Mouse (Mus musculus): Measurements from ENCODE around the gene Plekhg3. TPM values are rescaled to one million over a fixed set of nuclear protein-coding genes. Genes with fewer than 3 reads are reported as not detected.

Gene Plekhg3
- polyA plus RNA-seq, 1 experiment from 2014 or later: 2.1 TPM

GRCm38 (mm10) chr12:76536591-76537153 lies 6.0 kb downstream of the Plekhg3 start:
- H3K27me3 ChIP-seq (ENCODE audit: control insufficient read depth, insufficient read depth, low read length): peaks cover 14% of the 10 kb centered on the region

GRCm38 (mm10) chr12:76537434-76537833 lies 6.7 kb downstream of the Plekhg3 start:
- H3K4me1 ChIP-seq (ENCODE audit: control insufficient read depth, insufficient read depth, low read length): no peaks in the 10 kb centered on the region

More at GRCm38 (mm10) chr12:76536591-76537153, 6.0 kb downstream of the Plekhg3 start:
- Histone ChIP-seq H3K27ac (replicated peaks; ENCODE audit: low read depth, low read length) (no peak overlapping the region), H3K9me3 (replicated peaks; ENCODE audit: control insufficient read depth, low read length) (no peaks in the 10 kb centered on the region), H3K4me2 (ENCODE audit: low read depth, low read length) (no peak overlapping the region), H3K4me1 (ENCODE audit: control insufficient read depth, insufficient read depth, low read length) (no peaks in the 10 kb centered on the region), H3K36me3 (replicated peaks; ENCODE audit: control insufficient read depth, insufficient read depth, low read depth, low read length) (no peaks in the 10 kb centered on the region), H3K9ac (replicated peaks; ENCODE audit: low read length) (no peak overlapping the region), H3K4me3 (ENCODE audit: low read depth, low read length) (no peak overlapping the region)
- ATAC-seq (replicated peaks; ENCODE audit: insufficient number of reproducible peaks, low FRiP score, low TSS enrichment, low read depth): no peak
- WGBS: 81% methylated on average over 8 of the region's 8 CpGs
- DNase-seq (ENCODE audit: low spot score): no peak

DNA sequence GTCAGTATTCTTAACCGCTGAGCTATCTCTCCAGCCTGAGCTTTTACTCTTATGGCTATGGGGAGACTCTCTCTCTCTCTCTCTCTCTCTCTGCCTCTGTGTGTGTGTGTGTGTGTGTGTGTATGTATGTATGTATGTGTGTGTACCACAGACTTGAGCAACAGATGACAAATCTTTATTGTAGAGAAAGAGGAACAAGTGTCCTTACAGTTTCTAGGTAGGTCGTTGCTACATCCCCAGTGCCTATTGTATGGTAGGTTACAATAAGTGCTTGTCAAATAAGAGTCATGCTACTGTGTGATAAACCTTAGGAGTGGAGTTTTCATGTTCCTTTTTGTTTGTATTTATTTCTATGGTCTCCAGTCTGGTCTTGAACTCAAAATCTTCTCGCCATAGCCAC lies 9.5 kb downstream of the Plekhg3 start:
- 90% methylated on average over 3 of the region's 3 CpGs for WGBS
- H3K27me3 ChIP-seq (ENCODE audit: control insufficient read depth, insufficient read depth, low read length): no peaks in the 10 kb centered on the region; the same call in 1 of the 2 replicates
- no peak for DNase-seq (ENCODE audit: low spot score)
- no peak overlapping the region for H3K4me3 ChIP-seq (ENCODE audit: low read depth, low read length)
- H3K4me1 ChIP-seq (ENCODE audit: control insufficient read depth, insufficient read depth, low read length): no peaks in the 10 kb centered on the region
- H3K4me2 ChIP-seq (ENCODE audit: low read depth, low read length): no peak overlapping the region
- H3K36me3 ChIP-seq (replicated peaks; ENCODE audit: control insufficient read depth, insufficient read depth, low read depth, low read length): no peaks in the 10 kb centered on the region
- no peak overlapping the region for H3K9ac ChIP-seq (replicated peaks; ENCODE audit: low read length)
- H3K9me3 ChIP-seq (replicated peaks; ENCODE audit: control insufficient read depth, low read length): no peaks in the 10 kb centered on the region
- no peak for ATAC-seq (replicated peaks; ENCODE audit: insufficient number of reproducible peaks, low FRiP score, low TSS enrichment, low read depth)
- no peak overlapping the region for H3K27ac ChIP-seq (replicated peaks; ENCODE audit: low read depth, low read length)

More at GRCm38 (mm10) chr12:76537434-76537833, 6.7 kb downstream of the Plekhg3 start:
- DNase-seq (ENCODE audit: low spot score) (no peak), ATAC-seq (replicated peaks; ENCODE audit: insufficient number of reproducible peaks, low FRiP score, low TSS enrichment, low read depth) (no peak)
- Histone ChIP-seq H3K9me3 (replicated peaks; ENCODE audit: control insufficient read depth, low read length) (no peaks in the 10 kb centered on the region), H3K4me2 (ENCODE audit: low read depth, low read length) (no peak overlapping the region), H3K27me3 (ENCODE audit: control insufficient read depth, insufficient read depth, low read length) (peaks cover 9% of the 10 kb centered on the region), H3K9ac (replicated peaks; ENCODE audit: low read length) (no peak overlapping the region), H3K4me3 (ENCODE audit: low read depth, low read length) (no peak overlapping the region), H3K36me3 (replicated peaks; ENCODE audit: control insufficient read depth, insufficient read depth, low read depth, low read length) (no peaks in the 10 kb centered on the region), H3K27ac (replicated peaks; ENCODE audit: low read depth, low read length) (no peak overlapping the region)
- WGBS: 92% methylated on average over 8 of the region's 8 CpGs

- Histone ChIP-seq H3K9me3 (replicated peaks; ENCODE audit: control insufficient read depth, low read length) (no peaks in the 10 kb centered on the region), H3K27me3 (ENCODE audit: control insufficient read depth, insufficient read depth, low read length) (peaks cover 2% of the 10 kb centered on the region; the same call in 1 of the 2 replicates), H3K4me1 (ENCODE audit: control insufficient read depth, insufficient read depth, low read length) (no peaks in the 10 kb centered on the region), H3K4me2 (ENCODE audit: low read depth, low read length) (no peak overlapping the region), H3K36me3 (replicated peaks; ENCODE audit: control insufficient read depth, insufficient read depth, low read depth, low read length) (no peaks in the 10 kb centered on the region), H3K9ac (replicated peaks; ENCODE audit: low read length) (no peak overlapping the region), H3K27ac (replicated peaks; ENCODE audit: low read depth, low read length) (no peak overlapping the region), H3K4me3 (ENCODE audit: low read depth, low read length) (no peak overlapping the region)
- DNase-seq (ENCODE audit: low spot score): no peak
- 78% methylated on average over 10 of the region's 10 CpGs for WGBS
- ATAC-seq (replicated peaks; ENCODE audit: insufficient number of reproducible peaks, low FRiP score, low TSS enrichment, low read depth): no peak
These were observed 10.1 kb downstream of the Plekhg3 start for GRCm38 (mm10) chr12:76540701-76541221.

- WGBS: 34% methylated on average over 8 of the region's 8 CpGs
These were observed 10.8 kb downstream of the Plekhg3 start for GRCm38 (mm10) chr12:76541475-76541874.

DNA sequence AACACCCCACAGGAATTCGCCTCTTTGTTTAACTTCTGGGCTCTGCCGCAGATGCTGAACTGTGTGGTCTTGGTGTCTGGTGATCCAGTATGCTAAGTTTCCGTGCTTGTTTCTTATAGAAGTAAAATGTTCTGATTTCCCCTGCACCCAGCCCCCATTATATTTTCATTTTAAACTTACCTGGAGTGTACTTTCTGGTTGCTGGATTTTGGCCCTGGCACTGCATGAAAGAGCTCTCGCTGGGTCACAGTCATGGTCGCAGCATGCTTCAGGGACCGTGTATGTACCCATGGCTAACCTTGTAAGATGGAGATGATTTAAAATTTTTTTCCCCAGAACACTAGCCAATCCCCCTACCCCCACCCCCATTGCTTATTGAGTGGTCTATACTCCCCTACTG lies 11.2 kb downstream of the Plekhg3 start:
- 67% methylated on average over 6 of the region's 6 CpGs for WGBS
- no peak overlapping the region for H3K9ac ChIP-seq (replicated peaks; ENCODE audit: low read length)
- peaks cover 2% of the 10 kb centered on the region for H3K4me1 ChIP-seq (ENCODE audit: control insufficient read depth, insufficient read depth, low read length)
- H3K36me3 ChIP-seq (replicated peaks; ENCODE audit: control insufficient read depth, insufficient read depth, low read depth, low read length): no peaks in the 10 kb centered on the region
- no peak overlapping the region for H3K4me2 ChIP-seq (ENCODE audit: low read depth, low read length)
- ATAC-seq (replicated peaks; ENCODE audit: insufficient number of reproducible peaks, low FRiP score, low TSS enrichment, low read depth): no peak
- H3K27ac ChIP-seq (replicated peaks; ENCODE audit: low read depth, low read length): no peak overlapping the region
- no peak for DNase-seq (ENCODE audit: low spot score)
- no peak overlapping the region for H3K4me3 ChIP-seq (ENCODE audit: low read depth, low read length)
- H3K27me3 ChIP-seq (ENCODE audit: control insufficient read depth, insufficient read depth, low read length): peaks cover 2% of the 10 kb centered on the region; the same call in 1 of the 2 replicates
- H3K9me3 ChIP-seq (replicated peaks; ENCODE audit: control insufficient read depth, low read length): no peaks in the 10 kb centered on the region

More at GRCm38 (mm10) chr12:76541475-76541874, 10.8 kb downstream of the Plekhg3 start:
- H3K27me3 ChIP-seq (ENCODE audit: control insufficient read depth, insufficient read depth, low read length): peaks cover 2% of the 10 kb centered on the region; the same call in 1 of the 2 replicates
- no peak for DNase-seq (ENCODE audit: low spot score)
- H3K9me3 ChIP-seq (replicated peaks; ENCODE audit: control insufficient read depth, low read length): no peaks in the 10 kb centered on the region
- no peaks in the 10 kb centered on the region for H3K36me3 ChIP-seq (replicated peaks; ENCODE audit: control insufficient read depth, insufficient read depth, low read depth, low read length)
- H3K4me3 ChIP-seq (ENCODE audit: low read depth, low read length): no peak overlapping the region
- H3K4me1 ChIP-seq (ENCODE audit: control insufficient read depth, insufficient read depth, low read length): peaks cover 2% of the 10 kb centered on the region; the same call in 1 of the 2 replicates
- H3K9ac ChIP-seq (replicated peaks; ENCODE audit: low read length): no peak overlapping the region
- no peak overlapping the region for H3K27ac ChIP-seq (replicated peaks; ENCODE audit: low read depth, low read length)
- no peak for ATAC-seq (replicated peaks; ENCODE audit: insufficient number of reproducible peaks, low FRiP score, low TSS enrichment, low read depth)
- no peak overlapping the region for H3K4me2 ChIP-seq (ENCODE audit: low read depth, low read length)

DNA sequence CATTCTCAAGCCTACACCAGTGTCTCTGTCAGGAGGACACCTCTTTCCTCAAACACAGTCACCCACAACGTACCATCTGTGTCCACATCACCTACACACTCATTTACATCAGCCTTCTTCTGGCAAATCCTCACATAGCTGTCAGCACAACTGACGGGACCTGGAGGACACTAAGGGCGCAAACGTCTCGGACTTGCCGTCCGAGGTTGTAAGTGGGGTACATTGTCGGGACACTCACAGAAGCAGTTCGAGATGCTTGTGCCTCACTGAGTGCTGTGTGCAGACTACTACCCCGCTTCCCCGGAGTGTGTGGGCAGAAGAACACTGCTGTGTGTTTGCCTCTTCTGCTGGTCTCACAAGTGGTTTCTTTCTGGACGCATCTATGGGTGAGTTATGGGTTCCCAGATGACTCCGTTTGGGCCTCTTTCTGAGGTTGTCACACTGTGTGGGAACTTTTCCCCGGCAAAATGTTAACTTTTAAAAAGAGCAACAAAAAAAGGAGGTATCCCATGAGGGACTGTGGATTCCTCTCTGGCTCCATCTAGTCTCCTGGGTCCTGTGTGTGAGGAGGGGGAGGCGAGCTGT lies 15.2 kb downstream of the Plekhg3 start:
- H3K4me2 ChIP-seq (ENCODE audit: low read depth, low read length): no peak overlapping the region
- DNase-seq (ENCODE audit: low spot score) (no peak), ATAC-seq (replicated peaks; ENCODE audit: insufficient number of reproducible peaks, low FRiP score, low TSS enrichment, low read depth) (no peak)
- H3K9me3 ChIP-seq (replicated peaks; ENCODE audit: control insufficient read depth, low read length): no peaks in the 10 kb centered on the region
- H3K9ac ChIP-seq (replicated peaks; ENCODE audit: low read length): no peak overlapping the region
- H3K4me1 ChIP-seq (ENCODE audit: control insufficient read depth, insufficient read depth, low read length): peaks cover 5% of the 10 kb centered on the region
- H3K4me3 ChIP-seq (ENCODE audit: low read depth, low read length): no peak overlapping the region
- 36% methylated on average over 15 of the region's 15 CpGs for WGBS
- no peaks in the 10 kb centered on the region for H3K36me3 ChIP-seq (replicated peaks; ENCODE audit: control insufficient read depth, insufficient read depth, low read depth, low read length)
- no peak overlapping the region for H3K27ac ChIP-seq (replicated peaks; ENCODE audit: low read depth, low read length)
- H3K27me3 ChIP-seq (ENCODE audit: control insufficient read depth, insufficient read depth, low read length): peaks cover 2% of the 10 kb centered on the region; the same call in 1 of the 2 replicates
